Mouse (Mus musculus) olfactory bulb, adult 2 months (tissue): Measurements from ENCODE around the gene Gprin1.

Source experiments
- CTCF ChIP-seq: fragments of 200-500 bp; IDR thresholded peaks from 2 replicates; pipeline ENCODE4 v1.5.1; 2012; ENCODE audit warnings: low read depth, mild to moderate bottlenecking, low read length, moderate library complexity; ENCODE audit not compliant: insufficient read depth
- POLR2A ChIP-seq: fragments of 200-500 bp; IDR thresholded peaks from 2 replicates; pipeline ENCODE4 v1.6.1; 2012; ENCODE audit warnings: mild to moderate bottlenecking, low read depth, low read length, moderate library complexity; ENCODE audit not compliant: insufficient read depth

- no peak for TF ChIP-seq CTCF
- TF ChIP-seq POLR2A = no peak
Observed at GRCm38 (mm10) chr13:54757093-54757830, 7.6 kb upstream of the Gprin1 start.
